Mouse (Mus musculus) myocyte (in vitro differentiated cells): Measurements from ENCODE around the gene Sh3tc1. TPM values are rescaled to one million over a fixed set of nuclear protein-coding genes. Genes with fewer than 3 reads are reported as not detected.

Experiments
- H3K27me3 ChIP-seq: one replicate; pipeline ENCODE4 v1.6.1; 2011; ENCODE audit not compliant: control insufficient read depth, insufficient read depth, insufficient read length
- H3K36me3 ChIP-seq: one replicate; pipeline ENCODE4 v1.6.1; 2011; ENCODE audit not compliant: control insufficient read depth, insufficient read depth
- H3K4me2 ChIP-seq: one replicate; pipeline ENCODE4 v1.6.1; 2011; ENCODE audit warnings: low read depth, control low read depth
- H3K4me3 ChIP-seq: one replicate; pipeline ENCODE4 v1.5.1; 2011; ENCODE audit warnings: mild to moderate bottlenecking, control low read depth, moderate library complexity
- H3K79me2 ChIP-seq: one replicate; pipeline ENCODE4 v1.6.1; 2011; ENCODE audit not compliant: control insufficient read depth, insufficient read depth
- H3ac ChIP-seq: one replicate; pipeline ENCODE4 v1.6.1; 2011; ENCODE audit not compliant: control insufficient read depth, insufficient read length
- CEBPB ChIP-seq: IDR thresholded peaks from 2 replicates; pipeline ENCODE4 v1.6.1; 2011; ENCODE audit warnings: mild to moderate bottlenecking, moderate library complexity; ENCODE audit not compliant: poor library complexity, insufficient read depth, severe bottlenecking
- E2F4 ChIP-seq: IDR thresholded peaks from one replicate; pipeline ENCODE4 v1.6.1; 2011; ENCODE audit warnings: mild to moderate bottlenecking, control low read depth, moderate library complexity; ENCODE audit not compliant: insufficient read depth
- MAX ChIP-seq: IDR thresholded peaks from one replicate; pipeline ENCODE4 v1.6.1; 2011; ENCODE audit warnings: low read depth, mild to moderate bottlenecking, control low read depth
- MYOD1 ChIP-seq, 3 experiments: IDR thresholded peaks; one replicate each; pipeline ENCODE4 v1.6.1; 2011; ENCODE audit warnings: control low read depth in 2 of 3, low read depth in 2 of 3, mild to moderate bottlenecking in 2 of 3, moderate library complexity in 1 of 3; ENCODE audit not compliant: insufficient read length in 2 of 3, control insufficient read depth in 1 of 3
- MYOG ChIP-seq, 3 experiments: IDR thresholded peaks; one replicate each; pipeline ENCODE4 v1.6.1; 2011; ENCODE audit warnings: control low read depth in 2 of 3, low read depth in 2 of 3, mild to moderate bottlenecking in 2 of 3; ENCODE audit not compliant: insufficient read length in 2 of 3, control insufficient read depth in 1 of 3, insufficient read depth in 1 of 3
- POLR2A ChIP-seq: IDR thresholded peaks from one replicate; pipeline ENCODE4 v1.6.1; 2011; ENCODE audit warnings: low read depth, mild to moderate bottlenecking, control low read depth, moderate library complexity; ENCODE audit not compliant: insufficient read length
- POLR2AphosphoS2 ChIP-seq: IDR thresholded peaks from one replicate; pipeline ENCODE4 v1.6.1; 2011; ENCODE audit warnings: low read depth, control low read depth; ENCODE audit not compliant: insufficient read length
- REST ChIP-seq: IDR thresholded peaks from one replicate; pipeline ENCODE4 v1.6.1; 2011; ENCODE audit warnings: mild to moderate bottlenecking, control low read depth, moderate library complexity; ENCODE audit not compliant: insufficient read depth, insufficient read length
- SRF ChIP-seq: IDR thresholded peaks from one replicate; pipeline ENCODE4 v1.6.1; 2011; ENCODE audit warnings: low read depth; ENCODE audit not compliant: control insufficient read depth, insufficient read length
- TCF12 ChIP-seq: IDR thresholded peaks from one replicate; pipeline ENCODE4 v1.6.1; 2011; ENCODE audit warnings: mild to moderate bottlenecking, control low read depth; ENCODE audit not compliant: poor library complexity, insufficient read depth, severe bottlenecking
- TCF3 ChIP-seq: IDR thresholded peaks from one replicate; pipeline ENCODE4 v1.6.1; 2011; ENCODE audit warnings: low read depth, control low read depth; ENCODE audit not compliant: insufficient read length
- USF1 ChIP-seq: IDR thresholded peaks from one replicate; pipeline ENCODE4 v1.6.1; 2011; ENCODE audit warnings: low read depth, mild to moderate bottlenecking, control low read depth, moderate library complexity
- polyA plus RNA-seq: library from polyadenylated mRNA; unstranded; fragments of >200 nt; fragmentation: generic; extraction: Trizol; gene quantifications from one replicate; pipeline ENCODE4 v1.2.1, GENCODE M21; 2012; ENCODE audit warnings: missing spikeins

Gene Sh3tc1
- polyA plus RNA-seq, 1 experiment, result 0.26 TPM

GRCm38 (mm10) chr5:35689374-35689773 is 50.4 kb downstream of the Sh3tc1 start:
- no peaks in the 10 kb centered on the region for H3K27me3 ChIP-seq
- no peak overlapping the region for H3ac ChIP-seq
- no peak overlapping the region for H3K4me3 ChIP-seq
- no peak for TF ChIP-seq SRF
- peak in 1 of 3 experiments; percentile 57 for TF ChIP-seq MYOD1 (IDR thresholded peaks at IDR 0.05; ENCODE audit: control insufficient read depth in 1 of 3, insufficient read length in 2 of 3, low read depth in 2 of 3)
- no peak for TF ChIP-seq E2F4
- TF ChIP-seq MYOG (IDR thresholded peaks at IDR 0.05; ENCODE audit: control insufficient read depth in 1 of 3, insufficient read depth in 1 of 3, insufficient read length in 2 of 3, low read depth in 2 of 3), result peak in 2 of 3 experiments; percentile 32 to 65
- no peaks in the 10 kb centered on the region for H3K79me2 ChIP-seq
- H3K36me3 ChIP-seq, result no peaks in the 10 kb centered on the region
- H3K4me2 ChIP-seq, result no peak overlapping the region

GRCm38 (mm10) chr5:35688851-35689250 is 50.9 kb downstream of the Sh3tc1 start:
- Histone ChIP-seq H3K27me3 (no peaks in the 10 kb centered on the region), H3K4me3 (no peak overlapping the region), H3ac (no peak overlapping the region), H3K79me2 (no peaks in the 10 kb centered on the region), H3K36me3 (no peaks in the 10 kb centered on the region), H3K4me2 (no peak overlapping the region)
- no peak for TF ChIP-seq POLR2A
- no peak for TF ChIP-seq USF1
- no peak for TF ChIP-seq POLR2AphosphoS2
- no peak for TF ChIP-seq SRF
- TF ChIP-seq REST, result no peak
- no peak for TF ChIP-seq TCF12
- no peak for TF ChIP-seq CEBPB

GRCm38 (mm10) chr5:35687098-35687497 is 52.7 kb downstream of the Sh3tc1 start:
- H3K4me2 ChIP-seq, result peak overlapping the region; percentile 24
- no peaks in the 10 kb centered on the region for H3K79me2 ChIP-seq
- no peak overlapping the region for H3K4me3 ChIP-seq
- no peak for TF ChIP-seq REST
- TF ChIP-seq MYOD1 (IDR thresholded peaks at IDR 0.05; ENCODE audit: control insufficient read depth in 1 of 3, insufficient read length in 2 of 3, low read depth in 2 of 3), result peak in 2 of 3 experiments; percentile 90 to 95
- TF ChIP-seq TCF3, result peak; percentile 50
- TF ChIP-seq MYOG (IDR thresholded peaks at IDR 0.05; ENCODE audit: control insufficient read depth in 1 of 3, insufficient read depth in 1 of 3, insufficient read length in 2 of 3, low read depth in 2 of 3), result peak; percentile 53 to 96 (median 92)
- no peak for TF ChIP-seq CEBPB
- no peak for TF ChIP-seq SRF
- no peak for TF ChIP-seq E2F4
- H3K27me3 ChIP-seq, result no peaks in the 10 kb centered on the region
- H3K36me3 ChIP-seq, result no peaks in the 10 kb centered on the region
- no peak overlapping the region for H3ac ChIP-seq

GRCm38 (mm10) chr5:35686336-35686735 is 53.5 kb downstream of the Sh3tc1 start:
- TF ChIP-seq E2F4 (no peak), REST (no peak), TCF3 (no peak), CEBPB (no peak), SRF (no peak), MYOG (IDR thresholded peaks at IDR 0.05; ENCODE audit: control insufficient read depth in 1 of 3, insufficient read depth in 1 of 3, insufficient read length in 2 of 3, low read depth in 2 of 3) (no peak), USF1 (no peak), POLR2A (no peak), POLR2AphosphoS2 (no peak), MAX (no peak)
- no peaks in the 10 kb centered on the region for H3K36me3 ChIP-seq
- no peak overlapping the region for H3ac ChIP-seq

GRCm38 (mm10) chr5:35685079-35685478 is 54.7 kb downstream of the Sh3tc1 start:
- H3K27me3 ChIP-seq, result no peaks in the 10 kb centered on the region
- TF ChIP-seq E2F4 (no peak), USF1 (no peak), MYOD1 (IDR thresholded peaks at IDR 0.05; ENCODE audit: control insufficient read depth in 1 of 3, insufficient read length in 2 of 3, low read depth in 2 of 3) (no peak), POLR2AphosphoS2 (no peak), CEBPB (no peak), POLR2A (no peak), TCF12 (no peak), REST (no peak), MYOG (IDR thresholded peaks at IDR 0.05; ENCODE audit: control insufficient read depth in 1 of 3, insufficient read depth in 1 of 3, insufficient read length in 2 of 3, low read depth in 2 of 3) (no peak), SRF (no peak), MAX (no peak), TCF3 (no peak)
- no peak overlapping the region for H3K4me3 ChIP-seq
- no peaks in the 10 kb centered on the region for H3K36me3 ChIP-seq
- H3K79me2 ChIP-seq, result no peaks in the 10 kb centered on the region
- no peak overlapping the region for H3K4me2 ChIP-seq
- no peak overlapping the region for H3ac ChIP-seq

More at GRCm38 (mm10) chr5:35686336-35686735, 53.5 kb downstream of the Sh3tc1 start:
- no peak overlapping the region for H3K4me2 ChIP-seq
- H3K27me3 ChIP-seq, result no peaks in the 10 kb centered on the region
- H3K4me3 ChIP-seq, result no peak overlapping the region
- H3K79me2 ChIP-seq, result no peaks in the 10 kb centered on the region
